Mouse (Mus musculus) hindbrain, embryonic 16.5 days (tissue): ENCODE results near the gene Pdp2. TPM values are rescaled to one million over a fixed set of nuclear protein-coding genes. Genes with fewer than 3 reads are reported as not detected.
A peak's percentile ranks its signal among the peaks of the same experiment; 100 is the strongest.
"Not testable (repeated sequence)": the region's sequence is repeated elsewhere in the genome, so short reads cannot be mapped to it uniquely, and the experiment has no call there.

Source experiments
- ATAC-seq: fragments of 200-750 bp; cut with Nextera tagmentation; 2 replicates; pipeline ENCODE4 v1.8.0; 2017; ENCODE audit warnings: moderate TSS enrichment, moderate library complexity
- H3K27ac ChIP-seq: fragments of 300-500 bp; sonication (generic); 2 replicates; pipeline ENCODE4 v1.5.1; 2014; ENCODE audit warnings: low read depth, mild to moderate bottlenecking, control low read depth, low read length, moderate library complexity
- H3K27me3 ChIP-seq: fragments of 300-500 bp; sonication (generic); replicated peaks from 2 replicates; pipeline ENCODE4 v1.6.1; 2014; ENCODE audit warnings: low read length; ENCODE audit not compliant: control insufficient read depth, insufficient read depth
- H3K36me3 ChIP-seq: fragments of 300-500 bp; sonication (generic); 2 replicates; pipeline ENCODE4 v1.6.1; 2014; ENCODE audit warnings: mild to moderate bottlenecking, low read length, moderate library complexity, mixed read lengths; ENCODE audit not compliant: control insufficient read depth, insufficient read depth
- H3K4me1 ChIP-seq: fragments of 300-500 bp; sonication (generic); 2 replicates; pipeline ENCODE4 v1.6.1; 2014; ENCODE audit warnings: low read depth, low read length; ENCODE audit not compliant: control insufficient read depth, insufficient read depth
- H3K4me2 ChIP-seq: fragments of 300-500 bp; sonication (generic); 2 replicates; pipeline ENCODE4 v1.6.1; 2014; ENCODE audit warnings: mild to moderate bottlenecking, low read length, control low read depth, moderate library complexity
- H3K4me3 ChIP-seq: fragments of 300-500 bp; sonication (generic); 2 replicates; pipeline ENCODE4 v1.5.1; 2014; ENCODE audit warnings: mild to moderate bottlenecking, low read length, control low read depth, moderate library complexity
- H3K9ac ChIP-seq: fragments of 300-500 bp; sonication (generic); 2 replicates; pipeline ENCODE4 v1.6.1; 2014; ENCODE audit warnings: low read depth, mild to moderate bottlenecking, control low read depth, low read length, moderate library complexity
- H3K9me3 ChIP-seq: fragments of 300-500 bp; sonication (generic); 2 replicates; pipeline ENCODE4 v1.6.1; 2014; ENCODE audit warnings: mild to moderate bottlenecking, low read length, moderate library complexity; ENCODE audit not compliant: control insufficient read depth
- WGBS: fragments of 180-500 bp; shearing (Covaris S2); extraction: QIAGEN DNeasy Blood & Tissue Kit; methylation state at CpG from one replicate; pipeline ENCODE4 v1.1.7; 2014; 5-methylcytosine and 5-hydroxymethylcytosine counted together
- polyA plus RNA-seq: library from polyadenylated mRNA; unstranded; fragments of >200 nt; fragmentation: Nextera tagmentation; extraction: Ambion mirVana; gene quantifications from 2 replicates; pipeline ENCODE4 v1.2.1, GENCODE M21; 2015

Pdp2 gene
- polyA plus RNA-seq, 1 experiment from 2014 or later: 20.5 TPM

DNA sequence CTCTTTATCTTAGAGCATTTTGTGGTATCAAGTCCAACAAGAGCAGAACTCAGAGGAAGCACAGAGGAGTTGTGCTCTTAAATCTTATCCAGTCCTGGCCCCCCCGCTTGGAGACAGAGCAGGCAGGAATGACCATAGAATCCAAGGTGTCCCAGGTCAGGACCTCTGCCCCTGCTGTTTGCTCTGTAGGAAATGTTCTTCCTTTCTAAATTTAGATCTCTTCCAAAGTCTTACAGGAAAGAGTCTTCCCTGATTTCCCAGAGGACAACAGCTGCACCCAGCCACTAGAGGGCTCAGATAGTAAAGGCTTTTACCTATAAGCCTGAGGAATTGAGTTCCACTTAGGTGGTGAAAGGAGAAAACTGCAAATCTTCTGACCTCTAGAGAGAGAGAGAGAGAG, 21.7 kb upstream of the Pdp2 start:
- Histone ChIP-seq H3K4me2 (no peak overlapping the region), H3K27me3 (no peaks in the 10 kb centered on the region), H3K4me3 (no peak overlapping the region), H3K9ac (no peak overlapping the region), H3K9me3 (no peaks in the 10 kb centered on the region), H3K27ac (no peak overlapping the region), H3K36me3 (no peaks in the 10 kb centered on the region), H3K4me1 (0 out of 2 replicates have a peak, but pooled peaks cover 3% of the 10 kb centered on the region)
- whole genome bisulfite sequencing: 58% methylated on average over 1 of the region's 1 CpGs
- ATAC-seq: no peak

- Histone ChIP-seq H3K4me3 (peak overlapping the region; percentile 45), H3K9ac (peak overlapping the region; percentile 62), H3K36me3 (no peaks in the 10 kb centered on the region), H3K27me3 (no peaks in the 10 kb centered on the region), H3K4me1 (0 out of 2 replicates have a peak, but pooled peaks cover 3% of the 10 kb centered on the region), H3K4me2 (peak overlapping the region; percentile 83), H3K27ac (no peak overlapping the region; the same call in 1 of the 2 replicates), H3K9me3 (no peaks in the 10 kb centered on the region)
- WGBS: 5% methylated on average over 26 of the region's 26 CpGs
- ATAC-seq: peak; percentile 81
Measured at GRCm38 (mm10) chr8:104570436-104571343, 20.6 kb upstream of the Pdp2 start.

GRCm38 (mm10) chr8:104576820-104577219, 14.4 kb upstream of the Pdp2 start:
- Histone ChIP-seq H3K4me3 (no peak overlapping the region), H3K27me3 (no peaks in the 10 kb centered on the region), H3K4me2 (no peak overlapping the region), H3K27ac (no peak overlapping the region), H3K9me3 (no peaks in the 10 kb centered on the region), H3K4me1 (no peaks in the 10 kb centered on the region), H3K36me3 (no peaks in the 10 kb centered on the region), H3K9ac (no peak overlapping the region)
- ATAC-seq: no peak
- WGBS: 92% methylated on average over 3 of the region's 3 CpGs

GRCm38 (mm10) chr8:104577606-104578005, 13.6 kb upstream of the Pdp2 start:
- not testable (repeated sequence) for H3K36me3 ChIP-seq, ATAC-seq, H3K27ac ChIP-seq, H3K9ac ChIP-seq, H3K27me3 ChIP-seq, H3K4me2 ChIP-seq, H3K4me1 ChIP-seq, H3K9me3 ChIP-seq, H3K4me3 ChIP-seq
- WGBS: 78% methylated on average over 17 of the region's 17 CpGs

- H3K4me2 ChIP-seq: no peak overlapping the region
- no peak for ATAC-seq
- H3K9ac ChIP-seq: no peak overlapping the region
- whole genome bisulfite sequencing: 68% methylated on average over 1 of the region's 1 CpGs
- H3K27ac ChIP-seq: no peak overlapping the region
- H3K4me3 ChIP-seq: no peak overlapping the region
- peaks cover 4% of the 10 kb centered on the region; the same call in 1 of the 2 replicates for H3K9me3 ChIP-seq
- no peaks in the 10 kb centered on the region for H3K4me1 ChIP-seq
- H3K27me3 ChIP-seq: no peaks in the 10 kb centered on the region
- H3K36me3 ChIP-seq: no peaks in the 10 kb centered on the region
Measured at GRCm38 (mm10) chr8:104584522-104584921, 6.7 kb upstream of the Pdp2 start.

GRCm38 (mm10) chr8:104590284-104590683, 967 bp upstream of the Pdp2 start:
- H3K27me3 ChIP-seq: no peaks in the 10 kb centered on the region
- no peak overlapping the region for H3K4me3 ChIP-seq
- ATAC-seq: no peak
- H3K27ac ChIP-seq: no peak overlapping the region
- no peaks in the 10 kb centered on the region for H3K9me3 ChIP-seq
- H3K4me2 ChIP-seq: no peak overlapping the region; the same call in 1 of the 2 replicates
- WGBS: 91% methylated on average over 3 of the region's 3 CpGs
- peaks cover 6% of the 10 kb centered on the region for H3K4me1 ChIP-seq
- H3K36me3 ChIP-seq: peaks cover 7% of the 10 kb centered on the region
- no peak overlapping the region for H3K9ac ChIP-seq

GRCm38 (mm10) chr8:104591856-104592255, 605 bp downstream of the Pdp2 start:
- H3K9ac ChIP-seq: peak overlapping the region; percentile 83
- peak overlapping the region; percentile 83 for H3K4me2 ChIP-seq
- peaks cover 6% of the 10 kb centered on the region for H3K4me1 ChIP-seq
- 2% methylated on average over 9 of the region's 9 CpGs for WGBS
- ATAC-seq: no peak; the same call in 1 of the 2 replicates
- peak overlapping the region; percentile 77 for H3K4me3 ChIP-seq
- H3K9me3 ChIP-seq: no peaks in the 10 kb centered on the region
- no peaks in the 10 kb centered on the region for H3K27me3 ChIP-seq
- H3K27ac ChIP-seq: peak overlapping the region; percentile 88
- peaks cover 10% of the 10 kb centered on the region for H3K36me3 ChIP-seq

DNA sequence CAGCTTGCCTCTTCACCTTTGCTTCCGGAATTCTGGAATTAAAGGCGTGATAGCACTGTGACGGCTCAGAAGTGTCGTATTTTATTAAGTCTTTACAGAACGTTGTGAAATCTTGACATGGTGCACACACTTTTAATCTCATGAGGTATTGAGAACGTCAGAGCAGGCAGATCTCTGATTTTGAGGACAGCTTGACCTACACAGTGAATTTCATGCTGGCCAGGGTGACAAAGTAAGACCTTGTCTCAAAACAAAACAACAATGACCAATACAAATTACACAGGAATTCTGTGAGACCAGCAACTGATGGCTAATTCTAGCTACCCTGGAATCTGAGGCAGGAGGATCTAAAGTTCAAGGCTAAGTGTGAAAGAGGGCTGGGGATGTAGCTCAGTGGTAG, 1.3 kb downstream of the Pdp2 start:
- no peak overlapping the region for H3K27ac ChIP-seq
- H3K27me3 ChIP-seq: no peaks in the 10 kb centered on the region
- no peak overlapping the region for H3K4me3 ChIP-seq
- H3K9me3 ChIP-seq: no peaks in the 10 kb centered on the region
- peaks cover 6% of the 10 kb centered on the region for H3K4me1 ChIP-seq
- 76% methylated on average over 6 of the region's 6 CpGs for WGBS
- H3K9ac ChIP-seq: no peak overlapping the region
- ATAC-seq: no peak
- H3K4me2 ChIP-seq: peak overlapping the region; percentile 83
- H3K36me3 ChIP-seq: peaks cover 10% of the 10 kb centered on the region

DNA sequence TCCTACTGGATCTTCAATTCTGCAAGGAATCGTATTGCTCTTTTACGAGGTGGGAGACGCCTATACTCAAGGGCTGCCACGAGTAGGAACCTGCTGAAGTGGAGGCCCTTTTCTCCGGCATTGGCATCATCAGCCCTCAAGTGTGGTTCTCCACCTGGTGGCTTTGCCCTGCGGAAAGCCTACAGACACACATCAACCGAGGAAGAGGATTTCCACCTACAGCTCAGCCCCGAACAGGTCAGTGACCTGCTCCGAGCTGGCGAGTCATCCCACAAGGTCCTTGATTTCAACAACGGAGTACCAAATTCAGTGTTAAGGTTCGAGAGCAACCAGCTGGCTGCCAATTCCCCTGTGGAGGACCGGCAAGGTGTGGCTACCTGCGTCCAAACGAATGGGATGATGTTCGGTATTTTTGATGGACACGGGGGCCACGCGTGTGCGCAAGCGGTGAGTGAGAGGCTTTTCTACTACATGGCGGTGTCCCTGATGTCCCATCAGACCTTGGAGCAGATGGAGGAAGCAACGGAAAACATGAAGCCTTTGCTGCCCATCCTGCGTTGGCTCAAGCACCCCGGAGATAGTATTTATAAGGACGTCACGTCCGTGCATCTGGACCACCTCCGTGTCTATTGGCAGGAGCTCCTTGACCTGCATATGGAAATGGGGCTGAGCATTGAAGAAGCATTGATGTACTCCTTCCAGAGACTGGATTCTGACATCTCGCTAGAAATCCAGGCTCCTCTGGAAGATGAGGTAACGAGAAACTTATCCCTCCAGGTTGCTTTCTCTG, 2.5 kb downstream of the Pdp2 start:
- Histone ChIP-seq H3K4me2 (no peak overlapping the region), H3K27me3 (no peaks in the 10 kb centered on the region), H3K9me3 (no peaks in the 10 kb centered on the region), H3K27ac (no peak overlapping the region), H3K4me1 (peaks cover 6% of the 10 kb centered on the region), H3K9ac (no peak overlapping the region), H3K4me3 (no peak overlapping the region), H3K36me3 (peaks cover 10% of the 10 kb centered on the region)
- WGBS: 95% methylated on average over 31 of the region's 31 CpGs
- ATAC-seq: no peak
